Mouse (Mus musculus) forebrain, embryonic 11.5 days (tissue): ENCODE measurements at regions not wholly inside any gene's neighbourhood (a gene's known extent, or its start where the extent isn't known, plus 50 kb on each side); places are given as distances from the start of the nearest gene placed in this dataset.

Experiments used
- ATAC-seq: fragments of 200-750 bp; cut with Nextera tagmentation; replicated peaks from 2 replicates; pipeline ENCODE4 v1.8.0; 2017; ENCODE audit warnings: moderate TSS enrichment; ENCODE audit not compliant: low FRiP score
- DNase-seq: peaks from one replicate; pipeline ENCODE4 v3.0.0-alpha.2; 2017; ENCODE audit warnings: low spot score
- H3K27ac ChIP-seq: fragments of 300-500 bp; sonication (generic); 2 replicates; pipeline ENCODE4 v1.5.1; 2014; ENCODE audit warnings: low read depth, low read length
- H3K27me3 ChIP-seq: fragments of 300-500 bp; sonication (generic); 2 replicates; pipeline ENCODE4 v1.6.1; 2014; ENCODE audit warnings: mild to moderate bottlenecking, low read length, mixed read lengths; ENCODE audit not compliant: control insufficient read depth, insufficient read depth
- H3K36me3 ChIP-seq: fragments of 300-500 bp; sonication (generic); 2 replicates; pipeline ENCODE4 v1.6.1; 2014; ENCODE audit warnings: mild to moderate bottlenecking, low read length, moderate library complexity, mixed read lengths; ENCODE audit not compliant: control insufficient read depth, insufficient read depth
- H3K4me1 ChIP-seq: fragments of 300-500 bp; sonication (generic); replicated peaks from 2 replicates; pipeline ENCODE4 v1.6.1; 2014; ENCODE audit warnings: low read length, mixed read lengths; ENCODE audit not compliant: control insufficient read depth, insufficient read depth
- H3K4me2 ChIP-seq: fragments of 300-500 bp; sonication (generic); 2 replicates; pipeline ENCODE4 v1.6.1; 2014; ENCODE audit warnings: low read depth, mild to moderate bottlenecking, low read length, moderate library complexity, mixed read lengths; ENCODE audit not compliant: severe bottlenecking
- H3K4me3 ChIP-seq: fragments of 300-500 bp; sonication (generic); 2 replicates; pipeline ENCODE4 v1.5.1; 2014; ENCODE audit warnings: low read depth, low read length
- H3K9ac ChIP-seq: fragments of 300-500 bp; sonication (generic); 2 replicates; pipeline ENCODE4 v1.6.1; 2014; ENCODE audit warnings: low read length
- H3K9me3 ChIP-seq: fragments of 300-500 bp; sonication (generic); 2 replicates; pipeline ENCODE4 v1.6.1; 2016; ENCODE audit warnings: low read length, mixed read lengths; ENCODE audit not compliant: control insufficient read depth
- WGBS: fragments of 180-500 bp; shearing (Covaris S2); extraction: QIAGEN DNeasy Blood & Tissue Kit; methylation state at CpG from one replicate; pipeline ENCODE4 v1.1.7; 2014; 5-methylcytosine and 5-hydroxymethylcytosine counted together

- no peak for DNase-seq
- H3K36me3 ChIP-seq: no peaks in the 10 kb centered on the region
- no peaks in the 10 kb centered on the region for H3K4me1 ChIP-seq
- H3K27me3 ChIP-seq: no peaks in the 10 kb centered on the region
- H3K4me3 ChIP-seq: no peak overlapping the region
- ATAC-seq: no peak
- 50% methylated on average over 6 of the region's 6 CpGs for WGBS
- H3K27ac ChIP-seq: no peak overlapping the region
- H3K9me3 ChIP-seq: no peaks in the 10 kb centered on the region
- no peak overlapping the region for H3K4me2 ChIP-seq
- no peak overlapping the region for H3K9ac ChIP-seq
Observed at GRCm38 (mm10) chr2:178785843-178786242, 355.5 kb downstream of the Cdh26 start.

GRCm38 (mm10) chr2:178795841-178796240 lies 365.5 kb downstream of the Cdh26 start:
- H3K27ac ChIP-seq: no peak overlapping the region
- no peak overlapping the region for H3K4me2 ChIP-seq
- no peaks in the 10 kb centered on the region for H3K36me3 ChIP-seq
- H3K4me3 ChIP-seq: no peak overlapping the region
- no peaks in the 10 kb centered on the region for H3K9me3 ChIP-seq
- no peaks in the 10 kb centered on the region for H3K4me1 ChIP-seq
- no peaks in the 10 kb centered on the region for H3K27me3 ChIP-seq
- ATAC-seq: no peak
- H3K9ac ChIP-seq: no peak overlapping the region
- WGBS: 71% methylated on average over 3 of the region's 3 CpGs
- DNase-seq: no peak

GRCm38 (mm10) chr2:178801464-178801863 lies 371.1 kb downstream of the Cdh26 start:
- no peak overlapping the region for H3K4me3 ChIP-seq
- peak; percentile 42 for DNase-seq
- H3K27ac ChIP-seq: no peak overlapping the region
- no peak overlapping the region for H3K4me2 ChIP-seq
- no peak for ATAC-seq
- H3K4me1 ChIP-seq: no peaks in the 10 kb centered on the region
- no peak overlapping the region for H3K9ac ChIP-seq
- H3K27me3 ChIP-seq: no peaks in the 10 kb centered on the region
- H3K9me3 ChIP-seq: no peaks in the 10 kb centered on the region
- whole genome bisulfite sequencing: 73% methylated on average over 12 of the region's 12 CpGs
- no peaks in the 10 kb centered on the region for H3K36me3 ChIP-seq

- H3K4me3 ChIP-seq: no peak overlapping the region
- whole genome bisulfite sequencing: 78% methylated on average over 8 of the region's 8 CpGs
- H3K9ac ChIP-seq: no peak overlapping the region
- no peaks in the 10 kb centered on the region for H3K27me3 ChIP-seq
- H3K4me2 ChIP-seq: no peak overlapping the region
- no peaks in the 10 kb centered on the region for H3K36me3 ChIP-seq
- H3K4me1 ChIP-seq: no peaks in the 10 kb centered on the region
- H3K9me3 ChIP-seq: no peaks in the 10 kb centered on the region
- peak; percentile 42 for DNase-seq
- no peak overlapping the region for H3K27ac ChIP-seq
- ATAC-seq: no peak
Observed at GRCm38 (mm10) chr2:178805283-178805682, 375.0 kb downstream of the Cdh26 start.

- H3K4me3 ChIP-seq: no peak overlapping the region
- H3K36me3 ChIP-seq: no peaks in the 10 kb centered on the region
- H3K4me1 ChIP-seq: no peaks in the 10 kb centered on the region
- ATAC-seq: no peak
- no peak for DNase-seq
- H3K27me3 ChIP-seq: no peaks in the 10 kb centered on the region
- no peak overlapping the region for H3K9ac ChIP-seq
- no peak overlapping the region for H3K27ac ChIP-seq
- H3K4me2 ChIP-seq: no peak overlapping the region
- H3K9me3 ChIP-seq: no peaks in the 10 kb centered on the region
- 87% methylated on average over 6 of the region's 6 CpGs for WGBS
Observed at GRCm38 (mm10) chr2:178821552-178821951, 391.2 kb downstream of the Cdh26 start.

- 75% methylated on average over 3 of the region's 3 CpGs for WGBS
- Histone ChIP-seq H3K4me2 (no peak overlapping the region), H3K9me3 (no peaks in the 10 kb centered on the region), H3K4me1 (no peaks in the 10 kb centered on the region), H3K9ac (no peak overlapping the region), H3K27me3 (no peaks in the 10 kb centered on the region), H3K36me3 (no peaks in the 10 kb centered on the region), H3K4me3 (no peak overlapping the region), H3K27ac (no peak overlapping the region)
- peak; percentile 34 for DNase-seq
- ATAC-seq: no peak
Observed at GRCm38 (mm10) chr2:178830313-178830712, 400.0 kb downstream of the Cdh26 start.

GRCm38 (mm10) chr2:178834986-178835385 lies 404.7 kb downstream of the Cdh26 start:
- H3K9ac ChIP-seq: no peak overlapping the region
- H3K36me3 ChIP-seq: no peaks in the 10 kb centered on the region
- no peaks in the 10 kb centered on the region for H3K27me3 ChIP-seq
- H3K9me3 ChIP-seq: no peaks in the 10 kb centered on the region
- peak; percentile 14 for DNase-seq
- no peak for ATAC-seq
- H3K4me3 ChIP-seq: no peak overlapping the region
- H3K4me2 ChIP-seq: no peak overlapping the region
- no peak overlapping the region for H3K27ac ChIP-seq
- 0 out of 2 replicates have a peak, but pooled peaks cover 2% of the 10 kb centered on the region for H3K4me1 ChIP-seq
- WGBS: 92% methylated on average over 7 of the region's 7 CpGs

GRCm38 (mm10) chr2:178838571-178838970 lies 408.2 kb downstream of the Cdh26 start:
- no peaks in the 10 kb centered on the region for H3K27me3 ChIP-seq
- no peaks in the 10 kb centered on the region for H3K9me3 ChIP-seq
- H3K4me2 ChIP-seq: no peak overlapping the region
- H3K36me3 ChIP-seq: no peaks in the 10 kb centered on the region
- H3K4me1 ChIP-seq: 0 out of 2 replicates have a peak, but pooled peaks cover 2% of the 10 kb centered on the region
- H3K4me3 ChIP-seq: no peak overlapping the region
- DNase-seq (peak; percentile 50), ATAC-seq (0 out of 2 replicates have a peak, but pooled peaks have one; percentile 43)
- no peak overlapping the region for H3K27ac ChIP-seq
- WGBS: 19% methylated on average over 6 of the region's 6 CpGs
- no peak overlapping the region for H3K9ac ChIP-seq

GRCm38 (mm10) chr2:178840975-178841374 lies 410.6 kb downstream of the Cdh26 start:
- Histone ChIP-seq H3K4me3 (no peak overlapping the region), H3K36me3 (no peaks in the 10 kb centered on the region), H3K4me2 (no peak overlapping the region), H3K9me3 (no peaks in the 10 kb centered on the region), H3K4me1 (0 out of 2 replicates have a peak, but pooled peaks cover 2% of the 10 kb centered on the region), H3K27ac (no peak overlapping the region), H3K9ac (no peak overlapping the region), H3K27me3 (no peaks in the 10 kb centered on the region)
- DNase-seq (no peak), ATAC-seq (no peak)
- 98% methylated on average over 2 of the region's 2 CpGs for WGBS
